10 mouse cellular contexts compared by ENCODE assay signal in the genomic region with DNA sequence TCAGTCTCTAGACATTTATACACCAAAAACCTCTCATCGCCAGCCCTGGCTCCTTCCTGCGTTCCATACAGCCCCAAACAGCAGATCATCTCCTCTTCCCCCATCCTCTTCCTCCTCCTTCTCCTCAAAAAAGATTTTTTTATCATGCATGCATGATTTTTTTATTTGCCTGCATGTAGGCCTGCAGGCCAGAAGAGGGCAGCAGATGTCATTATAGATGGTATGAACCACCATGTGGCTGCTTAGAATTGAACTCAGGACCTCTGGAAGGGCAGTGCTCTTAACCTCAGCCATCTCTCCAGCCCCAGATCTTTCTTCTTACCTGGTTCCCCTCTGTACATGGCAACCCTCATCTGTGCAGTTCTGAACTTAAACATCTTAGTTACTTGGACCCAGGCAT. TPM values are rescaled to one million over a fixed set of nuclear protein-coding genes. Genes with fewer than 3 reads are reported as not detected.
A peak's percentile ranks its signal among the peaks of the same experiment; 100 is the strongest.
DNase-seq lines count a peak whose midpoint lies in the region; ATAC-seq and TF ChIP-seq lines count a peak whose summit lies in the region.
"Had no signal": no experiment of that assay in that cellular context is flagged by ENCODE, and none has a peak within 500 bp of the region (broad histone marks: within the 10 kb centered on the region; RNA-seq: fewer than 3 reads in every experiment).

No protein-coding gene starts in this region.

- DNase-seq in kidney, adult 2 months: no peak
- no peak for DNase-seq in kidney, adult 8-10 months
- DNase-seq in Muller cell, postnatal 12 days (ENCODE audit: inconsistent ontology term): peak; percentile 2
- peak; percentile 42 for DNase-seq in forelimb bud, embryonic 11.5 days (ENCODE audit: low read depth, low spot score)
- DNase-seq in retina, postnatal 1 day: peak; percentile 42
- no peak for DNase-seq in heart, adult 8-10 months (ENCODE audit: low spot score)
- no peak for DNase-seq in heart, postnatal 10 days

- no peak overlapping the region for H3K27ac ChIP-seq in kidney, adult 2 months (ENCODE audit: insufficient read depth, low read depth, low read length)
- H3K27ac ChIP-seq: heart, embryonic 15.5 days; limb, embryonic 13.5 days had no signal

- H3K36me3 ChIP-seq in kidney, adult 2 months (ENCODE audit: control insufficient read depth, insufficient read depth, low read length): no peaks in the 10 kb centered on the region

- peaks cover 6% of the 10 kb centered on the region; the same call in 1 of the 2 replicates for H3K4me1 ChIP-seq in kidney, adult 2 months (ENCODE audit: control insufficient read depth, insufficient read depth, low read length)

- TF ChIP-seq CTCF in kidney, adult 2 months (conservative IDR thresholded peaks at IDR 0.05; ENCODE audit: insufficient read depth, insufficient read length, low read depth, low read length): peak; percentile 51

- intact Hi-C loops in heart, postnatal 10 days (cut with DNase I): no loop called here

- ATAC-seq in erythroid progenitor cell, adult 5-6 weeks (replicated peaks; ENCODE audit: low FRiP score, poor library complexity, severe bottlenecking): no peak

- no peak overlapping the region for H3K4me3 ChIP-seq in kidney, adult 2 months (ENCODE audit: insufficient read depth, low read depth, low read length)
- H3K4me3 ChIP-seq: heart, embryonic 15.5 days; limb, embryonic 13.5 days had no signal

- 91% methylated on average over 2 of the region's 2 CpGs for WGBS in kidney, adult 2 months

- H3K27me3 ChIP-seq in kidney, adult 2 months (replicated peaks; ENCODE audit: control insufficient read depth, insufficient read depth, low read length): no peaks in the 10 kb centered on the region
- H3K27me3 ChIP-seq: heart, embryonic 15.5 days; limb, embryonic 13.5 days had no signal

- TF ChIP-seq POLR2A in kidney, adult 2 months (IDR thresholded peaks at IDR 0.05; ENCODE audit: low read depth, low read length): no peak

RNA-seq across cellular contexts. Expression of a gene that starts 8.1 kb away (rescaled TPM):
- polyA plus RNA-seq in kidney, adult 2 months (2012; rRNA removed): 68.9 and 70.5 TPM in 2 replicates
- 10 to 100 TPM; 40.5 to 45.6 (median 40.9) TPM for total RNA-seq in heart, adult 8-10 months (2022)
- total RNA-seq in erythroid progenitor cell, adult 5-6 weeks (2015; ENCODE audit: low replicate concordance): 12.2 and 21.6 TPM in 2 replicates
- 6.2 and 11.1 TPM in 2 replicates for total RNA-seq in erythroid progenitor cell, adult 5-6 weeks (2017; ENCODE audit: low replicate concordance)
- 10 to 100 TPM; 45.2 to 48.5 TPM for total RNA-seq in heart, postnatal 10 days (2021)

RNA-seq across cellular contexts. Expression of a gene that starts 8.3 kb away (rescaled TPM):
- polyA plus RNA-seq in kidney, adult 2 months (2012; rRNA removed): 48.4 and 85.5 TPM in 2 replicates
- 10 to 100 TPM; 15.3 to 21.7 (median 17.1) TPM for total RNA-seq in heart, adult 8-10 months (2022)
- 4.0 TPM in 1 of 2 replicates, not detected in the other for total RNA-seq in erythroid progenitor cell, adult 5-6 weeks (2015; ENCODE audit: low replicate concordance)
- total RNA-seq in erythroid progenitor cell, adult 5-6 weeks (2017; ENCODE audit: low replicate concordance): 0.26 TPM in 1 of 2 replicates, not detected in the other
- 10 to 100 TPM; 14.3 to 15.9 TPM for total RNA-seq in heart, postnatal 10 days (2021)

RNA-seq across cellular contexts. Expression of a gene that starts 19.5 kb away (rescaled TPM):
- 24.1 and 38.4 TPM in 2 replicates for polyA plus RNA-seq in kidney, adult 2 months (2012; rRNA removed)
- total RNA-seq in heart, adult 8-10 months (2022): 1 to 10 TPM; 2.1 to 3.9 (median 2.6) TPM
- total RNA-seq in erythroid progenitor cell, adult 5-6 weeks (2015; ENCODE audit: low replicate concordance): 36.0 and 65.2 TPM in 2 replicates
- 24.0 and 44.4 TPM in 2 replicates for total RNA-seq in erythroid progenitor cell, adult 5-6 weeks (2017; ENCODE audit: low replicate concordance)
- total RNA-seq in heart, postnatal 10 days (2021): 10 to 100 TPM; 11.5 to 15.5 TPM

RNA-seq across cellular contexts. Expression of a gene that starts 19.6 kb away (rescaled TPM):
- 7.9 and 9.6 TPM in 2 replicates for polyA plus RNA-seq in kidney, adult 2 months (2012; rRNA removed)
- total RNA-seq in heart, adult 8-10 months (2022): 1 to 10 TPM; 5.2 to 6.4 (median 5.8) TPM
- 2.5 and 2.9 TPM in 2 replicates for total RNA-seq in erythroid progenitor cell, adult 5-6 weeks (2015; ENCODE audit: low replicate concordance)
- total RNA-seq in erythroid progenitor cell, adult 5-6 weeks (2017; ENCODE audit: low replicate concordance): 0.77 and 10.0 TPM in 2 replicates
- total RNA-seq in heart, postnatal 10 days (2021): 1 to 10 TPM; 6.8 to 8.8 TPM

RNA-seq across cellular contexts. Expression of a gene that starts 21.4 kb away (rescaled TPM):
- polyA plus RNA-seq in kidney, adult 2 months (2012; rRNA removed): 153 and 156 TPM in 2 replicates
- 10 to 100 TPM; 24.2 to 31.6 (median 31.0) TPM for total RNA-seq in heart, adult 8-10 months (2022)
- total RNA-seq in erythroid progenitor cell, adult 5-6 weeks (2015; ENCODE audit: low replicate concordance): 16.8 and 18.0 TPM in 2 replicates
- 25.8 and 29.0 TPM in 2 replicates for total RNA-seq in erythroid progenitor cell, adult 5-6 weeks (2017; ENCODE audit: low replicate concordance)
- total RNA-seq in heart, postnatal 10 days (2021): 10 to 100 TPM; 39.4 to 49.4 TPM

Comparison
In these comparisons a context has a peak if more than half of its experiments do, and no peak if none do; other contexts are left out.
1. DNase-seq: peak in Muller cell, postnatal 12 days (single experiment), forelimb bud, embryonic 11.5 days (single experiment) and retina, postnatal 1 day (single experiment); none in kidney, adult 2 months (single experiment), kidney, adult 8-10 months (0 of 2), heart, adult 8-10 months (single experiment) and heart, postnatal 10 days (0 of 2).